Mouse (Mus musculus): ENCODE measurements around the gene Slc6a8. TPM values are rescaled to one million over a fixed set of nuclear protein-coding genes. Genes with fewer than 3 reads are reported as not detected.

Gene Slc6a8
- polyA plus RNA-seq, 1 experiment: 113 TPM

- peak overlapping the region; percentile 80 for H3K4me3 ChIP-seq (ENCODE audit: insufficient read depth, low read length)
- TF ChIP-seq CTCF (IDR thresholded peaks at IDR 0.05; ENCODE audit: borderline replicate concordance, insufficient read depth, low read length): no peak
- TF ChIP-seq POLR2A (IDR thresholded peaks at IDR 0.05; ENCODE audit: low read depth, low read length): peak; percentile 47; the same call in 1 of the 2 replicates
- peak overlapping the region; percentile 39 for H3K27ac ChIP-seq (ENCODE audit: insufficient read depth, low read length)
- H3K4me1 ChIP-seq (ENCODE audit: control insufficient read depth, insufficient read depth, low read length): peaks cover 3% of the 10 kb centered on the region; the same call in 1 of the 2 replicates
These were observed 2.3 kb downstream of the Slc6a8 start for GRCm38 (mm10) chrX:73675231-73675630.

- Histone ChIP-seq H3K4me3 (ENCODE audit: insufficient read depth, low read length) (no peak overlapping the region), H3K27ac (ENCODE audit: insufficient read depth, low read length) (no peak overlapping the region), H3K4me1 (ENCODE audit: control insufficient read depth, insufficient read depth, low read length) (peaks cover 3% of the 10 kb centered on the region; the same call in 1 of the 2 replicates)
- no peak for TF ChIP-seq CTCF (IDR thresholded peaks at IDR 0.05; ENCODE audit: borderline replicate concordance, insufficient read depth, low read length)
- TF ChIP-seq POLR2A (IDR thresholded peaks at IDR 0.05; ENCODE audit: low read depth, low read length): no peak
These were observed 3.7 kb downstream of the Slc6a8 start for GRCm38 (mm10) chrX:73676668-73677067.

DNA sequence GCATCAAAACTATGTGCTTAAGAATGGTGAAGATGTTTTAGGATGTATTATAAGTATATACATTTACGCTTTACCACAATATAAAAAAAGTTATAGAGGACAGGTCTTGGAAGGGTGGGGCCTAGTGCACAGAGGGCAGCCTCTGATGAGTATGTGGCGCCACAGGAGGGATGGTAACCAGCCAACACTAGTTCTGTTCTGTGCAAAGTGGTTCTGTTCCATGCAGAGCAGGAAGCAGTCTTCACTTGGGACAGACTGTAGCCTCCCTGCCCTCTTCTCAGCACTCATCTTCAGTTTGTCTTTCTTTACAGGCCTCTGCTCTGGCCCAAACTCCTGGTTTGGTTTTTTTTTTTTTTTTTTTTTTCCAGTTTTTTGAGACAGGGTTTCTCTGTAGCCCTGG is 11.2 kb downstream of the Slc6a8 start:
- Histone ChIP-seq H3K4me3 (ENCODE audit: insufficient read depth, low read length) (no peak overlapping the region), H3K27ac (ENCODE audit: insufficient read depth, low read length) (no peak overlapping the region), H3K4me1 (ENCODE audit: control insufficient read depth, insufficient read depth, low read length) (no peaks in the 10 kb centered on the region)
- TF ChIP-seq POLR2A (IDR thresholded peaks at IDR 0.05; ENCODE audit: low read depth, low read length) (no peak), CTCF (IDR thresholded peaks at IDR 0.05; ENCODE audit: borderline replicate concordance, insufficient read depth, low read length) (no peak)

DNA sequence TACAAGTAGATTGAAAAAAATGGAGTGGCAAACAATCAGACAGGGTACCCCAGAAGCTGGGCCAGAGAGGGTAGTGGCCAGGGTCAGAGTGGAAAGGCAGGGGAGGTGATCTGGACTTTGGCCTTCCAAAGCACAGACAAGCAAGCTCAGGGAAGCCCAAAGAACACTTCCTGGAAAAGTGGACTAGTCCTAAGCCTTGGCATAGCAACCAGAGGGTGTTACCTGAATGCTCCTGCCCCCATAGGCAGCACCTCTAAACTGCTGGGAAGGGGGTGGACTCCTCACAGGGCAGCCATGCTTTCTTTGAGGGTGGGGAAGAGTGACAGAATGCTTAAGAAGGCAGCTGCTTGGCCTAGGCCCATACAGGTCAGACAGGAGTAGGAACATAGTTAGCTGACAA is 12.0 kb downstream of the Slc6a8 start:
- H3K4me3 ChIP-seq (ENCODE audit: insufficient read depth, low read length): no peak overlapping the region
- TF ChIP-seq POLR2A (IDR thresholded peaks at IDR 0.05; ENCODE audit: low read depth, low read length) (no peak), CTCF (IDR thresholded peaks at IDR 0.05; ENCODE audit: borderline replicate concordance, insufficient read depth, low read length) (no peak)
- H3K27ac ChIP-seq (ENCODE audit: insufficient read depth, low read length): no peak overlapping the region
- H3K4me1 ChIP-seq (ENCODE audit: control insufficient read depth, insufficient read depth, low read length): no peaks in the 10 kb centered on the region

DNA sequence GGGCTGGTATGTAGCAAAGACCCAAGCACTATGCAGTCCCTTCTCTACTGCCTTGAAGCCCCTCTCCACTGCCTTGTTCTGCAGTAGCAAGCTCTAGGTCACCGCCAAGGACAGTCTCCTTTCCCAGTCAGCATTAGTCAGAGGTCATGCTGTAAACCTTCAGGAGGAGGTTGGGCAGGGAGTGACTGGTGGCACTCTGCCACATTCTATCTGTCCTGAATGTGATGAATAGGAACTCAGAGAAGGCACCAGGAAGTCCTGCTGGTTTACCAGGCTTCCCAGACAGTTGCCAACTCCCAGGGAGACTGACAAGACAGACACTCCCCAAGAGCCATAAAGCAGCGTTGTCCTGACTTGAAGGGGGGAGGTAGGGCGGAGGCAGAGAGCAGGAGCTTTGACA is 12.7 kb downstream of the Slc6a8 start:
- Histone ChIP-seq H3K4me1 (ENCODE audit: control insufficient read depth, insufficient read depth, low read length) (no peaks in the 10 kb centered on the region), H3K4me3 (ENCODE audit: insufficient read depth, low read length) (no peak overlapping the region), H3K27ac (ENCODE audit: insufficient read depth, low read length) (no peak overlapping the region)
- TF ChIP-seq CTCF (IDR thresholded peaks at IDR 0.05; ENCODE audit: borderline replicate concordance, insufficient read depth, low read length): no peak
- no peak for TF ChIP-seq POLR2A (IDR thresholded peaks at IDR 0.05; ENCODE audit: low read depth, low read length)

GRCm38 (mm10) chrX:73690917-73691629 is 18.1 kb downstream of the Slc6a8 start:
- no peak for TF ChIP-seq POLR2A (IDR thresholded peaks at IDR 0.05; ENCODE audit: low read depth, low read length)
- TF ChIP-seq CTCF (IDR thresholded peaks at IDR 0.05; ENCODE audit: borderline replicate concordance, insufficient read depth, low read length): peak; percentile 46; the same call in 1 of the 2 replicates
- Histone ChIP-seq H3K27ac (ENCODE audit: insufficient read depth, low read length) (no peak overlapping the region), H3K4me3 (ENCODE audit: insufficient read depth, low read length) (no peak overlapping the region), H3K4me1 (ENCODE audit: control insufficient read depth, insufficient read depth, low read length) (no peaks in the 10 kb centered on the region)

DNA sequence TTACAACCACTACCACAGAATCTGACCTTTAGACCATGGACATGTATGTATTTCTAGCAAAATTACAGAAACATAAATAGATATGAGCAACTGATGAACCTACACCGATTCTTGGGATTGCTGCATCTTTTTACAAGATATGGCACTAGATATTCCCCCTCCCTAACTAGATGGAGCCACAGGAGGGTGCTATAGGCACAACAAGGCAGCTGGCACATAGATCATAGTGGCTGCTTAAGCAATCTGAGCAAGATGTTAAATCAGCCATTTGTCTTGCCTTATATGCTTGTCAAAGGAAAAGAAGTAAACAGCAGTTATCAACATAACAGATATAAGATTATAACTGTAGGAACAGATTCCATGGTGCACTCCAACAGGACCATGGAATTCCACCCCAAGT is 27.5 kb downstream of the Slc6a8 start:
- Histone ChIP-seq H3K27ac (ENCODE audit: insufficient read depth, low read length) (no peak overlapping the region), H3K4me1 (ENCODE audit: control insufficient read depth, insufficient read depth, low read length) (no peaks in the 10 kb centered on the region), H3K4me3 (ENCODE audit: insufficient read depth, low read length) (no peak overlapping the region)
- TF ChIP-seq CTCF (IDR thresholded peaks at IDR 0.05; ENCODE audit: borderline replicate concordance, insufficient read depth, low read length): no peak
- TF ChIP-seq POLR2A (IDR thresholded peaks at IDR 0.05; ENCODE audit: low read depth, low read length): no peak

DNA sequence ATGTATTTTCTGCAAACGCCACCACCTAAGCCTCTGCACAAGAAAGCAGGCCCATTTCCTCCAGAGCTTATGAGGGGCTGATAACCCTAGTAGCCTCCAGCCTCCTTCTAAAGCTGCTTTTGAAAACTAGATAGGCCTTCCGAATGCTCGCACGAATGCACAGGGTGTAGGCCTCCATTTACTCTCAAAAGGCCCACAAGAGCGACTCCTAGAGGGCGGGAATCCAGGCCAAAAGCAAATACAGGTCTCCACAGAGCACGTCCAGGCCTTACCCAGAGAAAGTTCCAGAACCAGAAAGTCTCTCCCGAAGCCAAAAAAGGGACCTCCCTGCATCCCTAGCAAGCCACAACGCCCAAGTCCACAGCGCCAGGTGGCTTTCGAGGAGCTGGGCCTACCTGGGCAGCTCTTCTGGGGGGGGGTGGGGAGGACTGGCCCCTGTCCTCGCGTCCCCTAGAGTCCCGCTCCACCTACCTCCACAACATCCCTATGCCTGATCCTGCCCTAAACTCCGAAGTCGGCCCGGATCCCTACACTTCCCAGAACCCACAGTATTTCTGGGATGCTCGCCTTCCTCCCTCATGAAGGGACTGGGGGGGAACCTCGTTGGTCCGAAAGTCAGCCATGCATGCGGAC is 42.6 kb downstream of the Slc6a8 start:
- peak overlapping the region; percentile 69 for H3K27ac ChIP-seq (ENCODE audit: insufficient read depth, low read length)
- peaks cover 12% of the 10 kb centered on the region for H3K4me1 ChIP-seq (ENCODE audit: control insufficient read depth, insufficient read depth, low read length)
- TF ChIP-seq CTCF (IDR thresholded peaks at IDR 0.05; ENCODE audit: borderline replicate concordance, insufficient read depth, low read length) (no peak), POLR2A (IDR thresholded peaks at IDR 0.05; ENCODE audit: low read depth, low read length) (no peak)
- peak overlapping the region; percentile 85 for H3K4me3 ChIP-seq (ENCODE audit: insufficient read depth, low read length)

DNA sequence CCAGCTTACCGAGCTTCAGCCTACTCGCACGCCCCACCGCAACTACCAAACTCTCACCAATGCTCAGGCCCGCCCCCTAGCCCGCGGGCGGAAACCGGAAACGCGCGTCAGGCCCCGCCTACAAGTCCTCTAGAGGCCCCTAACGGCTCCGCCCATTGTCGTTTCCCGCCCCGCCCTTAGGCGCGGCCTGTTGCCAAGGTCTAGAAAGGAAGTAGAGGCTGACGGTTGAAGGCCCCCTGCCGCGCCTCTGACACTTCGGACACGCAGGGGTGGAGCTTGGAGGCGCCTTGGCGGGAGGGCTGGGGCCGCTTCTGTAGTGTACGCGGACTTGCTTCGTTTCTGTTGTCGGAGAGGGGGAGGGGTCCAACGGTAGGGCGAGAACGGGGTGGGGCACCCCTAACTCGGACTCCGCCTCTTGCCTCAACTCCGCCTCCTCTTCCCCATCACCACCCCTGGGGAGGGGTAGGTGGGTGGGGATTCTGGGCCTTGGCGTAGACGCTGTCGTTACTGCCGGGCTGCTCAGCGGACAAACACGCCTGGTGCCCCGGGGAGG is 43.2 kb downstream of the Slc6a8 start, which contains the start of the genes Bcap31 and Abcd1:
Bcap31 (minus strand) TSS at position 67 of the 553 bp plus-strand sequence.
Abcd1 (plus strand) TSS at position 489 of the 553 bp plus-strand sequence.
- Histone ChIP-seq H3K4me1 (ENCODE audit: control insufficient read depth, insufficient read depth, low read length) (peaks cover 12% of the 10 kb centered on the region), H3K27ac (ENCODE audit: insufficient read depth, low read length) (peak within 1 kb of the TSS; percentile 76), H3K4me3 (ENCODE audit: insufficient read depth, low read length) (peak within 1 kb of the TSS; percentile 85)
- peak; percentile 94 for TF ChIP-seq POLR2A (IDR thresholded peaks at IDR 0.05; ENCODE audit: low read depth, low read length)
- TF ChIP-seq CTCF (IDR thresholded peaks at IDR 0.05; ENCODE audit: borderline replicate concordance, insufficient read depth, low read length): no peak

All from embryonic fibroblast, embryonic 13.5 days (primary cell).